Mouse (Mus musculus) ES-Bruce4 (cell line): Measurements from ENCODE around the gene Slc16a7.

ENCODE experiments used
- CTCF ChIP-seq: IDR thresholded peaks from one replicate; pipeline ENCODE4 v1.8.1; 2011; ENCODE audit warnings: low read depth, low read length
- EP300 ChIP-seq: IDR thresholded peaks from 2 replicates; pipeline ENCODE4 v1.6.1; 2011; ENCODE audit warnings: low read depth, low read length; ENCODE audit not compliant: insufficient read depth
- POLR2A ChIP-seq: IDR thresholded peaks from one replicate; pipeline ENCODE4 v1.8.1; 2011; ENCODE audit warnings: low read length; ENCODE audit not compliant: insufficient read depth

- TF ChIP-seq CTCF (no peak), EP300 (no peak), POLR2A (no peak)
Measured at GRCm38 (mm10) chr10:125298036-125298435, 91.2 kb downstream of the Slc16a7 start.
